Mouse (Mus musculus): Measurements from ENCODE around the gene AI464131. TPM values are rescaled to one million over a fixed set of nuclear protein-coding genes. Genes with fewer than 3 reads are reported as not detected.

AI464131 gene
- 21.2 and 23.0 TPM in 2 replicates for polyA plus RNA-seq (2015; fragmentation: Nextera tagmentation; extraction: Ambion mirVana)

DNA sequence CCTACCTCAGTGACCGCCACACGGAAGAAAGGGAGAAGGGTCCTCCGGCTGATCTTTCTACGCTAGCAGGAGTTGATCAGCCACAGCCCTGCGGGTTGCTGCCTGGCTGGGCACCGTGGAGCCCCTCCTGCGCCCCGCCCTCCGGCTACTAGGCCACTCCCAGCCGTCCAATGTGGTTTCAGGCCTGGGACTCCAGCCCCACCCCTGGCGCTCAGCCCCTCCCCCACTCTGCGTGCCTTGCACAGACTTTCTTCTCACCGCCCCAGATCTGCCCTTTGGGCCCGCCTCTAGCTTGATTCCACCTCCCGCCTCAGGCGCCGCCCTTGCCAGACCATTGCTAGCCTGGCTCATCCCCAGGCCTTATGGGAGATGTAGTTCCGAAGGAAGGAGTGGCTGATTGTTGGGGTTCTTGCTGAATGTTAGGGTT is at the start of gene AI464131:
AI464131 (minus strand) TSS at position 91 of the 427 bp plus-strand sequence.

DNA sequence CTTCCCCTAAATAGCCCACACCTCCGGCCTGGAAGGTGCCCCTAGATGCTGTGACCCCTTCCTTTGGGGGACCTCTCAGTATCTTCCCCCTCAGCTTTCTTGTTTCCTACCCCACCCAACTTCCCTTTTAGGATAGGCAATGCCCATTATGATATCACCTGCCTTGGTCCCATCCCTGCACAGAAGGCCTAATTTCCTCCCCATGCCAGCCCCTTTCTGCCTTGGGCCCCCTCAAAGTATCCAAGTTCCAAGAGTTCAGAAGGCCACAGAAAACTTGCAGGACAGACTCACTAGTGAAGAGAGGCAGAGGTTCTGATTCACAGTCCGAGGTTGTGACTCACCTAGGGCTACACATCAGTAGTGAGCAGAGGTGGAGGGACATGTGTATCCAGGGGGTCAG is 14.4 kb upstream of the AI464131 start, which contains the start of gene 1110017D15Rik:
1110017D15Rik (minus strand) TSS at position 101 of the 400 bp plus-strand sequence.

DNA sequence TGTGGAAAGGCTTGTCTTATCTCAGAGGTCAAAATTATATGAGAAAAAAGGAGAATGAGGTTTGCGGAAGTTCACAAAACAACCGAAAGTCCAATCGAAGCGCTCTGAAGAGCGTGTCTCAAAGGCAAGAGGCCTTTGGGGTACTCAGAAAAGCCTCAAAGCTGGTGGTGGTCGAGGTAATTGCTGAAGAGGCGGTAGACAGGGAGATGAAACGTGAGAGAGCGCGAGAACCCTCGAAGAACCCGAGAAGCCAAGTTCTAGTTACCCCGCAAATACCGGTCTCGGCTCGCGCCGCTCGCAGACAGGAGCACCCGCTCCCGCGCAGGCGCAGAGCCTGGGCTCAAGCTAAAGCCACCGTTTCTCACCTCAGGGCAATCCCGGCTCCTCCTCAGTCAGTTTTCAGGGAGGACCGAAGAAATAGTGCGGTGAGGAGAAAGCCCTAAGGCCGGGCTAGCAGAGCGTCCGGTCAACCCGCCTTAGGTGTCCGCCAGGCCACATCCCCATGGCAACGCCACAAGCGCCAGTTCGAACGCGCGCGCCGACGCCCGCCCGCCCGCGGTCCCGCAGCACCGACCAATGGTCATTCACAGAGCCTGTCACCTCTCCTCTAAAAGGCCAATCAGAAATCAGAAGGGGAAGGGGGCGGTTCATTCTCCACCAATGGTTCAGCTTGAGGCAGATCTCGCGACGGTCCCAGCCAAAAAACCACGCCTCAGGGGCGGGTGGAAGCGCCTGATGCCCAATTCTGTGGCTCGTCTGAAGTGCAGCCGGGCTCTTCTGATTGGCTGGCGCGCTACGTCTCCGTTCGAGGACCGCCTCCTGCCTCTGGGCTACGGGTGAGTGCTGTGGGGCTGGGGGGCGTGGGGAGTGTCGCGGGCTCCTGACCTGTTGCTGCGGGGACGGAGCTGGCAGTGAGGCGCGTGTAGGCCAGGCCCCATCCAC is 38.3 kb downstream of the AI464131 start, which contains the start of the genes Kif24 and Nudt2:
Kif24 (minus strand) TSS at position 543 of the 942 bp plus-strand sequence.
Nudt2 (plus strand) TSS at position 807 of the 942 bp plus-strand sequence.

Other genes with a start within 250 kb of the AI464131 start
- gene Ubap2, start 227.9 kb downstream of the AI464131 start, polyA plus RNA-seq (2015; fragmentation: Nextera tagmentation; extraction: Ambion mirVana): 31.7 and 36.5 TPM in 2 replicates
- 46.9 and 48.0 TPM in 2 replicates for gene Dcaf12, start 188.2 kb downstream of the AI464131 start, polyA plus RNA-seq (2015; fragmentation: Nextera tagmentation; extraction: Ambion mirVana)
- gene Ubap1, start 154.1 kb downstream of the AI464131 start, polyA plus RNA-seq (2015; fragmentation: Nextera tagmentation; extraction: Ambion mirVana): 55.6 and 55.8 TPM in 2 replicates
- 1.2 and 1.4 TPM in 2 replicates for gene Kif24, start 38.2 kb downstream of the AI464131 start, polyA plus RNA-seq (2015; fragmentation: Nextera tagmentation; extraction: Ambion mirVana)
- gene Nudt2, start 37.9 kb downstream of the AI464131 start, polyA plus RNA-seq (2015; fragmentation: Nextera tagmentation; extraction: Ambion mirVana): 68.9 and 70.1 TPM in 2 replicates
- 14.3 and 17.3 TPM in 2 replicates for gene 1110017D15Rik, start 14.3 kb upstream of the AI464131 start, polyA plus RNA-seq (2015; fragmentation: Nextera tagmentation; extraction: Ambion mirVana)
- 23.3 and 24.7 TPM in 2 replicates for gene Fam219a, start 66.5 kb upstream of the AI464131 start, polyA plus RNA-seq (2015; fragmentation: Nextera tagmentation; extraction: Ambion mirVana)
- gene Dnaic1, start 66.7 kb upstream of the AI464131 start, polyA plus RNA-seq (2015; fragmentation: Nextera tagmentation; extraction: Ambion mirVana): 5.4 and 6.2 TPM in 2 replicates
- gene Enho, start 137.2 kb upstream of the AI464131 start, polyA plus RNA-seq (2015; fragmentation: Nextera tagmentation; extraction: Ambion mirVana): 159 and 163 TPM in 2 replicates
- gene Cntfr, start 194.0 kb upstream of the AI464131 start, polyA plus RNA-seq (2015; fragmentation: Nextera tagmentation; extraction: Ambion mirVana): 20.0 and 21.0 TPM in 2 replicates
- gene Il11ra1, start 196.9 kb upstream of the AI464131 start, polyA plus RNA-seq (2015; fragmentation: Nextera tagmentation; extraction: Ambion mirVana): 48.2 and 49.9 TPM in 2 replicates
- 56.4 and 57.5 TPM in 2 replicates for gene Rpp25l, start 210.5 kb upstream of the AI464131 start, polyA plus RNA-seq (2015; fragmentation: Nextera tagmentation; extraction: Ambion mirVana)
- gene Dctn3, start 220.1 kb upstream of the AI464131 start, polyA plus RNA-seq (2015; fragmentation: Nextera tagmentation; extraction: Ambion mirVana): 315 and 319 TPM in 2 replicates
- gene Arid3c, start 228.1 kb upstream of the AI464131 start, polyA plus RNA-seq (2015; fragmentation: Nextera tagmentation; extraction: Ambion mirVana): 0.95 and 0.98 TPM in 2 replicates